Mouse (Mus musculus): Measurements from ENCODE around the gene Olfr1000. TPM values are rescaled to one million over a fixed set of nuclear protein-coding genes. Genes with fewer than 3 reads are reported as not detected.
A peak's percentile ranks its signal among the peaks of the same experiment; 100 is the strongest.
"Not testable (repeated sequence)": the region's sequence is repeated elsewhere in the genome, so short reads cannot be mapped to it uniquely, and the experiment has no call there.

The Olfr1000 gene
- polyA plus RNA-seq (2015; fragmentation: Nextera tagmentation; extraction: Ambion mirVana), result not detected in 2 replicates

- H3K9ac ChIP-seq, result no peak within 1 kb of the TSS
- ATAC-seq, result no peak
- 52% methylated on average over 1 of the region's 1 CpGs for WGBS
Measured at GRCm38 (mm10) chr2:85611803-85612202, at the start of gene Olfr1000. TSS of gene Olfr1000 (minus strand) at chr2:85611903.

GRCm38 (mm10) chr2:85650604-85651003, 38.9 kb upstream of the Olfr1000 start, which contains the start of gene Olfr1002:
TSS of gene Olfr1002 (minus strand) at chr2:85650704.
- Histone ChIP-seq H3K4me1 (replicated peaks) (no peaks in the 10 kb centered on the region), H3K9ac (no peak within 1 kb of the TSS), H3K36me3 (no peaks in the 10 kb centered on the region), H3K9me3 (no peaks in the 10 kb centered on the region), H3K27me3 (replicated peaks) (no peaks in the 10 kb centered on the region), H3K27ac (no peak within 1 kb of the TSS), H3K4me3 (replicated peaks) (no peak within 1 kb of the TSS), H3K4me2 (replicated peaks) (no peak within 1 kb of the TSS)
- ATAC-seq, result no peak
- WGBS, result 85% methylated on average over 1 of the region's 1 CpGs

More at GRCm38 (mm10) chr2:85611803-85612202, at the start of gene Olfr1000:
- no peaks in the 10 kb centered on the region for H3K9me3 ChIP-seq
- no peak within 1 kb of the TSS for H3K4me2 ChIP-seq (replicated peaks)
- H3K27me3 ChIP-seq (replicated peaks), result no peaks in the 10 kb centered on the region
- H3K4me3 ChIP-seq (replicated peaks), result no peak within 1 kb of the TSS
- no peaks in the 10 kb centered on the region for H3K36me3 ChIP-seq
- no peaks in the 10 kb centered on the region for H3K4me1 ChIP-seq (replicated peaks)
- H3K27ac ChIP-seq, result no peak within 1 kb of the TSS

GRCm38 (mm10) chr2:85588648-85589047, 23.1 kb downstream of the Olfr1000 start, which contains the start of gene Olfr998:
TSS of gene Olfr998 (plus strand) at chr2:85588948.
- H3K9ac ChIP-seq; ATAC-seq; H3K36me3 ChIP-seq; H3K4me1 ChIP-seq (replicated peaks); H3K4me3 ChIP-seq (replicated peaks); H3K9me3 ChIP-seq; H3K27ac ChIP-seq; H3K27me3 ChIP-seq (replicated peaks); H3K4me2 ChIP-seq (replicated peaks): not testable (repeated sequence)
- 82% methylated on average over 2 of the region's 2 CpGs for WGBS

GRCm38 (mm10) chr2:85578915-85579314, 32.8 kb downstream of the Olfr1000 start, which contains the start of gene Olfr996:
TSS of gene Olfr996 (plus strand) at chr2:85579215.
- H3K36me3 ChIP-seq, result no peaks in the 10 kb centered on the region
- H3K9me3 ChIP-seq, result no peaks in the 10 kb centered on the region
- H3K4me2 ChIP-seq (replicated peaks), result no peak within 1 kb of the TSS
- no peak within 1 kb of the TSS for H3K4me3 ChIP-seq (replicated peaks)
- no peak for ATAC-seq
- H3K4me1 ChIP-seq (replicated peaks), result no peaks in the 10 kb centered on the region
- H3K27me3 ChIP-seq (replicated peaks), result no peaks in the 10 kb centered on the region
- H3K9ac ChIP-seq, result no peak within 1 kb of the TSS
- no peak within 1 kb of the TSS for H3K27ac ChIP-seq

- Histone ChIP-seq H3K9ac (no peak overlapping the region), H3K9me3 (no peaks in the 10 kb centered on the region), H3K36me3 (no peaks in the 10 kb centered on the region), H3K4me3 (replicated peaks) (no peak overlapping the region), H3K27ac (no peak overlapping the region), H3K27me3 (replicated peaks) (no peaks in the 10 kb centered on the region), H3K4me1 (replicated peaks) (no peaks in the 10 kb centered on the region), H3K4me2 (replicated peaks) (no peak overlapping the region)
- peak; percentile 53 for ATAC-seq
- WGBS, result 20% methylated on average over 4 of the region's 4 CpGs
Measured at GRCm38 (mm10) chr2:85561187-85561586, 50.5 kb downstream of the Olfr1000 start.

GRCm38 (mm10) chr2:85560226-85560625, 51.5 kb downstream of the Olfr1000 start:
- Histone ChIP-seq H3K4me2 (replicated peaks) (no peak overlapping the region), H3K4me3 (replicated peaks) (no peak overlapping the region), H3K9me3 (no peaks in the 10 kb centered on the region), H3K36me3 (no peaks in the 10 kb centered on the region), H3K27me3 (replicated peaks) (no peaks in the 10 kb centered on the region), H3K4me1 (replicated peaks) (no peaks in the 10 kb centered on the region), H3K27ac (no peak overlapping the region), H3K9ac (no peak overlapping the region)
- WGBS, result 23% methylated on average over 4 of the region's 4 CpGs
- no peak for ATAC-seq

Other genes with a start within 250 kb of the Olfr1000 start
- not detected in 2 replicates for gene Olfr988, start 248.7 kb downstream of the Olfr1000 start, polyA plus RNA-seq (2015; fragmentation: Nextera tagmentation; extraction: Ambion mirVana)
- not detected in 2 replicates for gene Olfr992, start 202.4 kb downstream of the Olfr1000 start, polyA plus RNA-seq (2015; fragmentation: Nextera tagmentation; extraction: Ambion mirVana)
- not detected in 2 replicates for gene Olfr993, start 197.0 kb downstream of the Olfr1000 start, polyA plus RNA-seq (2015; fragmentation: Nextera tagmentation; extraction: Ambion mirVana)
- not detected in 2 replicates for gene Olfr994, start 175.5 kb downstream of the Olfr1000 start, polyA plus RNA-seq (2015; fragmentation: Nextera tagmentation; extraction: Ambion mirVana)
- gene Olfr995, start 168.3 kb downstream of the Olfr1000 start, polyA plus RNA-seq (2015; fragmentation: Nextera tagmentation; extraction: Ambion mirVana), result not detected in 2 replicates
- gene 4833423E24Rik, start 92.9 kb downstream of the Olfr1000 start, polyA plus RNA-seq (2015; fragmentation: Nextera tagmentation; extraction: Ambion mirVana), result 0.06 and 0.10 TPM in 2 replicates
- gene Olfr996, start 32.7 kb downstream of the Olfr1000 start, polyA plus RNA-seq (2015; fragmentation: Nextera tagmentation; extraction: Ambion mirVana), result not detected in 2 replicates
- gene Olfr998, start 23.0 kb downstream of the Olfr1000 start, polyA plus RNA-seq (2015; fragmentation: Nextera tagmentation; extraction: Ambion mirVana), result not detected in 2 replicates
- not detected in 2 replicates for gene Olfr1002, start 38.8 kb upstream of the Olfr1000 start, polyA plus RNA-seq (2015; fragmentation: Nextera tagmentation; extraction: Ambion mirVana)
- gene Olfr154, start 52.6 kb upstream of the Olfr1000 start, polyA plus RNA-seq (2015; fragmentation: Nextera tagmentation; extraction: Ambion mirVana), result not detected in 2 replicates
- gene Olfr1006, start 66.9 kb upstream of the Olfr1000 start, polyA plus RNA-seq (2015; fragmentation: Nextera tagmentation; extraction: Ambion mirVana), result not detected in 2 replicates
- not detected in 2 replicates for gene Olfr1008, start 77.5 kb upstream of the Olfr1000 start, polyA plus RNA-seq (2015; fragmentation: Nextera tagmentation; extraction: Ambion mirVana)
- gene Olfr1009, start 103.5 kb upstream of the Olfr1000 start, polyA plus RNA-seq (2015; fragmentation: Nextera tagmentation; extraction: Ambion mirVana), result not detected in 2 replicates
- gene Olfr1012, start 150.9 kb upstream of the Olfr1000 start, polyA plus RNA-seq (2015; fragmentation: Nextera tagmentation; extraction: Ambion mirVana), result not detected in 2 replicates
- not detected in 2 replicates for gene Olfr1013, start 155.2 kb upstream of the Olfr1000 start, polyA plus RNA-seq (2015; fragmentation: Nextera tagmentation; extraction: Ambion mirVana)
- not detected in 2 replicates for gene Olfr1014, start 160.8 kb upstream of the Olfr1000 start, polyA plus RNA-seq (2015; fragmentation: Nextera tagmentation; extraction: Ambion mirVana)
- not detected in 2 replicates for gene Olfr1015, start 170.1 kb upstream of the Olfr1000 start, polyA plus RNA-seq (2015; fragmentation: Nextera tagmentation; extraction: Ambion mirVana)
- not detected in 2 replicates for gene Olfr1016, start 190.6 kb upstream of the Olfr1000 start, polyA plus RNA-seq (2015; fragmentation: Nextera tagmentation; extraction: Ambion mirVana)
- not detected in 2 replicates for gene Olfr1018, start 206.6 kb upstream of the Olfr1000 start, polyA plus RNA-seq (2015; fragmentation: Nextera tagmentation; extraction: Ambion mirVana)
- not detected in 2 replicates for gene Olfr1019, start 233.6 kb upstream of the Olfr1000 start, polyA plus RNA-seq (2015; fragmentation: Nextera tagmentation; extraction: Ambion mirVana)
- not detected in 2 replicates for gene Olfr1020, start 235.1 kb upstream of the Olfr1000 start, polyA plus RNA-seq (2015; fragmentation: Nextera tagmentation; extraction: Ambion mirVana)

Measured in intestine, embryonic 15.5 days (tissue).